Mouse (Mus musculus) thymus, adult 2 months (tissue): ENCODE measurements around the gene Samd4b.

Experiments used
- CTCF ChIP-seq: fragments of 200-500 bp; IDR thresholded peaks from 2 replicates; pipeline ENCODE4 v1.5.1; 2012; ENCODE audit warnings: mild to moderate bottlenecking, control low read depth, low read length, moderate library complexity, borderline replicate concordance; ENCODE audit not compliant: control insufficient read depth, poor library complexity, insufficient read depth; ENCODE audit errors: extremely low read depth
- POLR2A ChIP-seq: fragments of 200-500 bp; IDR thresholded peaks from 2 replicates; pipeline ENCODE4 v1.6.1; 2012; ENCODE audit warnings: mild to moderate bottlenecking, low read length, control low read depth, moderate library complexity; ENCODE audit not compliant: control insufficient read depth, poor library complexity, insufficient read depth; ENCODE audit errors: extremely low read depth

DNA sequence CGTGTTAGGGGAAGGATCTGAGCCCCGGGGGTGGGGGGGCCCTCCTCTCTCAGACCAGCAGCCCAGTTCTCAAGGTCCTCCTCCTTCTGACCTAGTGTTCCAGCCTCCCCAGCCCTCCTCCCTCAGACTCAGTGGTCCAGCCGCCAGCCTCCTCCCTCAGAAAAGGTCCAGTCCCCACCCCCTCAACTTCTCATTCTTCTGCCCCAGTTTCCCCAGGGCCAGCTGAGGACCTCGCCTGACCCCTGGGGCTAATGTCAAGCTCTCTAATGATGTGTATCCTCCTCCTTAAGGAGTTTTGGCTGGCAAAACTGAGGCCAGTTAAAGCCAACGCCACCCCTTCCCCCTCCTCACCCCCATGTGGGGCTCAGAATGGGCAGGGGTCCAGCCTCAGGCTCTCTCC lies 50.8 kb downstream of the Samd4b start, which contains the start of gene Nccrp1:
- no peak for TF ChIP-seq POLR2A
- TF ChIP-seq CTCF: no peak
